Mouse (Mus musculus): ENCODE results near the gene 1700028K03Rik. TPM values are rescaled to one million over a fixed set of nuclear protein-coding genes. Genes with fewer than 3 reads are reported as not detected.

Gene 1700028K03Rik
- total RNA-seq (2021), result under 1 TPM in 1 of 2 experiments, not detected in 1; 0.05 TPM
- long read RNA-seq, experiment 1, result 0 reads
- long read RNA-seq, experiment 2, result 0 reads

- DNase-seq, result no peak
Observed at GRCm38 (mm10) chr5:107534581-107534980, at the start of gene 1700028K03Rik. 1700028K03Rik (plus strand) TSS chr5:107534709.

DNA sequence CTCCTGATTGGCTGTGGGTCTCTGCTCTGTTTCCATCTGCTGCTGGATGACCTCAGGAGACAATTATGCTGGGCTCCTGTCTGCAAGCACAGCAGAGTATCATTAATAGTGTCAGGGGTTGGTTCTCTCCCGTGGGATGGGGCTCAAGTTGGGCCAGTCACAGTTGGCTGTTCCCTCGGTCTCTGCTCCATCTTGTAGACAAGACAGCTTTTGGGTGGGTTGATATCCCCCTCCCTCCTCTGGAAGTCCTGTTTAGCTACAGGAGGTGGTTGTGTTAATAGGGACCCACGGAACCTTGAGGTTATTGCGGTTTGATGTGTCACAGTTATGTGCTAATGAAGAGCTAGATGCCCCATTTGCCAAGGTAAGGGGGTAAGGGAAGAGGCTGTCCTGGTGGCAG, 45.5 kb upstream of the 1700028K03Rik start:
- DNase-seq, result no peak

DNA sequence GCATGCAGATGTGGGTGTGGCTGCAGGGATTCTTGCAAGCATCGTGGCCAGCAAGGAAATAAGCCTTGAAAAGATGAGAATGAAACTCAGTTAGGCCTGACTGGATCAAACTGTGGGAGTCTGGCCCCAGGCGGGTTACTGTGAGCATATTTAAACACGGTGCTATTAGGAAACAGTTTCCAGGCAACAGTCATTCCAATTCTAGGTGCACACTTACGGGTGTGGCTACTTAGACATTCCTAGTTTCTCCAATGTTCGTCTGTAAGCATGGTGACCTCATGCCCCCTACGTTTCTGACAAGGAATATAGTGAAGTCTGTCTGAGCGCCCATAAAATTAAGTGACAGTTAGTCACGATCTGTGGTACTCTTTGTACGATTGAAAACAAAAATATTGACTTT, 43.5 kb upstream of the 1700028K03Rik start:
- no peak for DNase-seq

GRCm38 (mm10) chr5:107492471-107492870, 42.0 kb upstream of the 1700028K03Rik start:
- DNase-seq, result no peak

DNA sequence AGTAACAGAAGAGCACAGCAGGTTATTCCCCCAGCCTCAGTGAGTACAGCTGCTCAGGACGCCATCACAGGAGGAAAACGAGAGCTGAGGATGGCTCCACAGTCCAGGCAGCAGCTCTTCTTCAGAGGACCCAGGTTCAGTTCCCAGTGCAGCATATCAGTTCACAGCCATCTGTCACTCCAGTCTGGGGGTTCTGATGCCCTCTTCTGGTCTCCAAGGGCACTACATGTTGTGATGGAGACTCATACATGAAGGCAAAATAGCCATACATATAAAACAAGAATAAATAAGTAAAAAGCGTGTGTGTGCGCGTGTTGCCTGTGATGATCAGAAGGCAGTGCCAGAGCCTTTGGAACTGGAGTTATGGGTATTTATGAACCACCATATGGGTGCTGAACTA, 39.8 kb upstream of the 1700028K03Rik start:
- DNase-seq, result no peak

DNA sequence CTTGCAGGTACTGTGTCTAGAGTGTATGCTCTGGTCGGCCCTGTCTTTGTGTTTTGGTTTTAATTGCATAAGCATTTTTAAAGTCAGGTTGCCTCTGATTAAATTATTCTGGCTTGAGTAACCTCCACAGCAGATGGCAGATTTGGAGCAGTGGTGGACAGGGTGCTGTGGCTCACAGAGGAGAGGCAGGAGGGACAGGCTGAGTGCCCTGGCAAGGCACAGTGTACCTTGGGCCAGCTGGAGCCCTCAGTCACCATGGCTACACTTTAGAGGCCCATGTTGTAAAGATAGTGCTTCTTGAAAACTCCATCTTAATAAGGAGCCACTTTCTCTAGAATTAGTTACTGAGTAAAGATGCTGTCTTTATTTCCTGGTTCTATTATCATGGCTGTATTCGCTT, 38.5 kb upstream of the 1700028K03Rik start:
- DNase-seq, result no peak

GRCm38 (mm10) chr5:107497519-107498501, 36.7 kb upstream of the 1700028K03Rik start:
- no peak for DNase-seq

DNA sequence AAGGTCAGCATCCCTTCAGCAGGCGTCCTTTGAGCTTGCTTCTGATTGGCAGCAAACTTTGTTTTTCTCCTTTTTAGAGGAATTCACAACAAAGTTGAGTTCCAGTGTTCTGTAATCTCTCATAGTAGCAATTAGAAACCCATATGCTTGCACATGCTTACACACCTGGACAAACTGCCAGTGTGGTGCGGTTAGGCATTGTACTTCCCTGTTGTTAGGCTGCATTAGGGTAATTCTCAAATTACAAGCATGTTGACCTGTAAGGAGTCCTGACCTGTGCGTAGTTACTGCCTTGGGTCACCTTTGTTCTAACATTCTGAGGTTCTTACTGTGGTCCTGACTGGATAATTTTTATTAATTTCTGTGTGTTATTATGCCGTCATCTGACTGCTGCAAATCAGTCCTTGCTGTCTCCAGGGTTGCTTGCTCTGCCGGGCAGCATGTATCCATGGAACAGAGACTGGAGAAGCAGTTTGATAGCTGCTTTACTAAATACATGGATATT, 35.7 kb upstream of the 1700028K03Rik start:
- DNase-seq, result no peak

- DNase-seq, result no peak
Observed at GRCm38 (mm10) chr5:107499891-107500535, 34.5 kb upstream of the 1700028K03Rik start.

GRCm38 (mm10) chr5:107500741-107501140, 33.8 kb upstream of the 1700028K03Rik start:
- no peak for DNase-seq

GRCm38 (mm10) chr5:107507321-107507720, 27.2 kb upstream of the 1700028K03Rik start, which contains the start of gene Gm42669:
Gm42669 (plus strand) TSS chr5:107507621.
- DNase-seq, result no peak

GRCm38 (mm10) chr5:107510503-107510902, 24.0 kb upstream of the 1700028K03Rik start:
- no peak for DNase-seq

- DNase-seq, result no peak
Observed at GRCm38 (mm10) chr5:107511326-107511725, 23.2 kb upstream of the 1700028K03Rik start.

GRCm38 (mm10) chr5:107513583-107513982, 20.9 kb upstream of the 1700028K03Rik start:
- peak; percentile 49 for DNase-seq

GRCm38 (mm10) chr5:107515453-107515852, 19.1 kb upstream of the 1700028K03Rik start:
- DNase-seq, result no peak

GRCm38 (mm10) chr5:107516087-107516486, 18.4 kb upstream of the 1700028K03Rik start:
- DNase-seq, result no peak

DNA sequence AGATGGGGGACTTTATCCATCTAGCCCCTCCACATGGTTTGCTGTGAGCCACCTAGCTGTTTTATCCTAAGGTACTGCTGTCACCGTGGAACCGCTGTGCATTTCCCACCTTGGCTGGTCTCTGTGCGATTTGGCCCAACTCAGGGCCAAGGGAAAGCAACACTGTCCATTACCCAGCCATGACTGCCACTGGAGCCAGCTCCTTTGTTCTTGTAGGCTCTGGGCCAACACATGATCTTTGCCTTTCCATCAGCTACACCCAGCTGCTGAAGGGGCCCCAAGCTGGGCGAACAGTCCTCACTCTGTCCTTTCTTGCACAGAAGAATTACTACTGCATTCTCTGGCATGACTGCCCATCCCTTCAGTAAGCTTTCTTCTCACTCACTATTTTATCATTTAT, 15.9 kb upstream of the 1700028K03Rik start:
- no peak for DNase-seq

GRCm38 (mm10) chr5:107521386-107521785, 13.1 kb upstream of the 1700028K03Rik start:
- DNase-seq, result no peak

DNA sequence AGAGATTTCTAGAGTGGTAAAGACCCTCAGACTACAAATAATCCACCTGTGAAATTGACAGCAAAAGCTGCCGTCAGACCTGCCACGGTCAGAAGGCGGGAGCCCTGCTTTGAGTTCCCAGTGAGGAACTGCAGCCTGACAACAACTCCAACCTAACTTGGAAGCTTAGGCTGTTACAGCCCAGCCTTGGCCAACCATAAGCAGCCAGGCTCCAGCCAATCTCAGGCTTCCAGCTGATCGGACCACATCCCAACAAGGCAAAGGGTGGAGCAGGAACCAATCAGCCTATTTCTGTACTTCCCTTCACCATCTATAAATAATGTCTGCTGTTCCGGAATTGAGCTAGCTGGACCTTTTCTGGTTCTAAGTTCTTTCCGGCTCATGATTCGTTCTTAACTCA, 12.6 kb upstream of the 1700028K03Rik start:
- peak; percentile 18 for DNase-seq

GRCm38 (mm10) chr5:107524281-107524680, 10.2 kb upstream of the 1700028K03Rik start:
- no peak for DNase-seq

DNA sequence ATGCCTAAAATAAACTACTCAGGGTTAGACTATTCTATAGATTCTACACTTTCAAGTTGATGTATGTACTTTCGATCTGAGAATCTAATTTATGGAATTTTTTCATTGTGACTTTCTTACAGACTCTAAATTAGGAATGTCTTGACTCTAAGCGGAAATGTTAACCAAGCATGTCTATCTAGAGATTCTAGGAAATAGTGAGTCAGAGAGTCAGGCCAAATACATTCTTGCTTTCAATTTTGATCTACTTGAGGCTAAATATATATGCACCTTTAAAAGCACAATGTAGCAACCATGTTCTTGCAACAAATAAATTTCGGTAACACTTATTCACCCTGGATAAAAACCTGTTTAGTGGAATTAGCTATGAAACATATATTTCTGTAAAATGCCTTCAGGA, 5.7 kb upstream of the 1700028K03Rik start:
- DNase-seq, result no peak

DNA sequence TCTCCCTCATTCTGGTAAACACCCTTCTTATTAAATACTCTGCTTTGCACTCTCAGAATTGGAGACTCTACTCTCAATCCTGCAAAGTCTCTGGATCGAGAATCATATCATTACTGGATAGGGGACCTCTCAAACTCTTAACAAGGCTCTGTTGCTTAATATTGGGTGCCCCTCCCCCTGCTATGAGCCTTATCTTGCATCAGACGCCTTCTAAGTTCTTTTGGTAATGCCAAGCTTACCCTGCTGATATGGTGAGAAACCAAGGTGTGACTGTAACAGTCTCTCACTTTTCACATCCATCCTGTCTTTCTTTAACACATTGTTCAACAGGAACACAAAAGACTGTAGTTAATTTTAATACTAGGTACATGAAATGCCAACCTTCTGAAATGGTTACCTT, 919 bp upstream of the 1700028K03Rik start:
- no peak for DNase-seq

GRCm38 (mm10) chr5:107541696-107542095, 7.2 kb downstream of the 1700028K03Rik start:
- DNase-seq, result peak; percentile 28
